Mouse (Mus musculus): ENCODE results near the gene Gria1. TPM values are rescaled to one million over a fixed set of nuclear protein-coding genes. Genes with fewer than 3 reads are reported as not detected.

The Gria1 gene
- polyA plus RNA-seq (2017; shearing (Covaris generic)) = under 1 TPM in 1 of 2 experiments, not detected in 1; 0.16 TPM

GRCm38 (mm10) chr11:57011024-57011690 lies at the start of gene Gria1:
Gene Gria1, plus strand, starts transcription at chr11:57011387.

